Mouse (Mus musculus) lung, postnatal 10 days (tissue): ENCODE measurements at regions not wholly inside any gene's neighbourhood (a gene's known extent, or its start where the extent isn't known, plus 50 kb on each side); places are given as distances from the start of the nearest gene placed in this dataset.

Source experiments
- DNase-seq: peaks from one replicate; pipeline ENCODE4 v3.0.0; 2021

DNA sequence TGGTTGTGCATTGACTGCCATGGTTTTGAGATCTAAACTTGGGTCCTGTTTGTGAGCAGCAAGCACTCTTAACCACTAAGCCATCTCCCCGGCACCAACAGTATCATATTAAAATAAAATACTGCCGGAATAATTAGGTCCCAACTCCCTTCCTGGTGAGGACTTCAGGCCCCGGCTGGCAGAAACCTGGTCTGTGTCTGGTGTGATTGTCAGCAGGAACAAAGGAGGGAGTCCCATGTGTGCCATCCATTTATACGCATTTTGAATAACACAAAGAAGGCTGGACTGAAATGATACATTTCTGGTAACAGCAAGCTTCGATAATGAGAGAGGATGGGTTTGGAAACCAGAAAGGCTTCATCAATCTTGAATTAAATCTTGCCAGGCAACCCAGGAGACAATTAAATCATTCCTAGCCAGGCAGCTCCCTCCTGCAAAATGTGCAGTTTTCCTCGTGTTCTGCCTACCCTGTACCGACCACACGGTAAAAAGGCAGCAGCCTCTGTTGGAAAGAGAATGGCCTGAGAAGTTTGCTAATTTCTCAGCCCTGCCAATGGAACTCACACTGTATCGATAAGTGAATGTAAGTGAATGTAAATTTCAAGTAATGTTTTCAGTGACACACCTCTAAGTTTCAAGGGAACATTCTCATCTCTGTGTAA, 80.5 kb upstream of the Zwint start:
- DNase-seq = no peak

DNA sequence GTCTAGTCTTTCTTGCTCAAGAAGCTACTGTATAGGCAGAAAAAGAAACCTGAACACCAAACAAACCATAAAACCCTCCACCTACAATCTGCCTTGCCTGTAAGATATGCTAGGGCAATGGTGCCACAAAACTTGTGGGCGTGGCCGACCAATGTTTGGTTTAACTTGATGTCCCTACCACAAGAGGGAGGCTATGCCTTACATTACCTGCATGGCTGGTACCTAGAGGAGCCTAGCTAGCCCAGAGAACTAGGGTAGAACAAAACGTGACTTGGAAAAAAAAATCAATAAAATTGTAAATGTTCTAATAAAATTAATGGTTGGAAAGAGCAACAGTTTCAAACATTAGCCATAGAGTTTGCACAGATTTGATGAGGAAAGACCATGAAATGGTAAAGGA, 76.9 kb upstream of the Zwint start:
- no peak for DNase-seq

DNA sequence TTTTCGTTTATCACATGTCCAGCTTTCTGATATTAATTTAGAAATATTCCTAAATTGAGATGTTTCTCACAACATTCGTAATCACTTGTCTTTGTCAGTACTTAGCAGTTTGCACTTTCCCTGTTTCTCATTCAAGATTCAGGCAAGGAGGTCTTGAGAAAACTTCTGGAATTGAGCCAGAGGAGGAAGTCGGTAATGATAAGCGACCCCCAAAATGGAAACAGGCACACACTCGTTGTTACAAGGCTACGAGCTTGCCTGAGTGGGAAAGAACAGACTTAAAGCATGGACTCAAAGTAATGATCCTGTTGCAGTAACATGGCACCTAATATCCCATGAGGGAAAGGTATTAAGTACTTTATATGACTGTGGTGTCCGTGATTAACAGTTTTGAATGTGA, 76.1 kb upstream of the Zwint start:
- no peak for DNase-seq

DNA sequence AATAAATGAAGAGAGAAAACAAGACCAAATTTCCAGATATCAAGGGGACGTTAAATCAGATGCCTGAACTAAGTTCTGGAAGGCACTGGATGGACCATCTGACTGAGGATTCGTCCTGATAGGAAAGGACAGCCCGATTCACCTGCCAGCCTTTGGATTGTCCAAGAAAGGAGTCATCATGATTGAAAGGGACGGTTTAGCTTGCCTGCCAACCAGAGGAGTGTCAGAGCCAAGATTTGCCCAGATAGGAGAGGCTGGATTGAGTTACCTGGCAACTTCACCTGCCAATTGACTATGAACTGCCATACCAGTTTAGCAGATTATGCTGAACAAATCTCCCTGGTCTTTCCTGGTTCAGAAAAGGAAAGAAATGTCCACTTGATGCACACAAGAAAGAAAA, 73.3 kb upstream of the Zwint start:
- DNase-seq = no peak

DNA sequence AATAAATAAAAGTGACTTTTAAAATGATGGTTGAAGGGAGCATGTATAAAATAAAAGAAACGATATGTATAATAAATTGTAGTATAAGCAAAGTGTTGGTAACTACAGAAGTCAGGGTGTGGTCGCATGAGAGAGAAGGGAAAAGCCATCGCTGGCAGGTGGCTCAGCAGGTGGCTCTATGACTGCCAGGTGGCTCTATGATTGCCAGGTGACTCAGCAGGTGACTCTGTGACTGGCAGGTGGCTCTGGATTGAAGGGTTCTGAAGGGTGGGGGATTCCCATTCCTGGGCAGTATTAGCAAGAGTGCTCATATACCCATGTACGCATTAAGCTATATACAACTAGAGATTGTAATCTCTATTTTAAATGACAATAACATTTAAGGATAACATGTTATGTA, 66.1 kb upstream of the Zwint start:
- DNase-seq = no peak

DNA sequence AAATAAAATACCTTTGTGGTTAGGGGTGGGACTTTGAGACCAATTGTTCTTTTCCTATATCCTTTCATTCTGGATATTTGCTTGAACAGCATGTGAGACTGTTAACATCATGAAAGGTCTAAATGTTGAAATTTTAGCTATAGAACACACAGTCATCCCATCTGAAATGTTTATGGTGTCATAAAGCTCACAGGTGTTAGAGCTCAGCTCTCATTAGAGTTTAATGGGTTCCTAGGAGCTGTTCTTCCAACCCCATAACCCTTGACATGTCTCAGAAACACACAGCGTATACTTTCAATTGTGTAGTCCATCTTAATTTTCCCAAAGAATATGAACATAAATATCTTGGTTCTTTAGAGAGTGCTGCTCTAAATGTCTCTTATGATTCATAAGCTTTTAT, 61.6 kb upstream of the Zwint start:
- no peak for DNase-seq
